Mouse (Mus musculus) myocyte (in vitro differentiated cells): ENCODE results near the gene Ccdc152.

Experiments
- POLR2A ChIP-seq: IDR thresholded peaks from one replicate; pipeline ENCODE4 v1.6.1; 2011; ENCODE audit warnings: low read depth, mild to moderate bottlenecking, control low read depth, moderate library complexity; ENCODE audit not compliant: insufficient read length
- USF1 ChIP-seq: IDR thresholded peaks from one replicate; pipeline ENCODE4 v1.6.1; 2011; ENCODE audit warnings: low read depth, mild to moderate bottlenecking, control low read depth, moderate library complexity

DNA sequence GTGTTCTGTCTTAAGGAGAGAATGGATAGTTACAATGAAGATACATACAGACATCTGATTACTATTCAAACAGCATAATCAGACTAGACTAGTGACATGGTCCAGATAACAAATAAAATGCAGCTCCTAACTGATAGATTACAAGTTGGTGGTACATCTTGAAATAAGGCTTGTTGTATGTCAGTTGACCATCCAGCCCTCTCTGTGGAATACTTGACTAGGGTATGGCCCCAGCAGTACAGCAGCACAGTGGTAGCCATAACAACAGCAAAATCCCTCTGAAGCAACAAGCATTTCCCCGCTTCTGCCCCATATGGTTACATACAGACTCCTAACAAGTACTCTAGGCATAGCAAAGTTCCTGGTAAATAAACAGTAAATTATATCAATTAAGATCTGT lies 21.6 kb downstream of the Ccdc152 start:
- TF ChIP-seq USF1 (no peak), POLR2A (no peak)
